Mouse (Mus musculus) liver, embryonic 13.5 days (tissue): Measurements from ENCODE around the gene Trim6. TPM values are rescaled to one million over a fixed set of nuclear protein-coding genes. Genes with fewer than 3 reads are reported as not detected.

Source experiments
- ATAC-seq: fragments of 200-750 bp; cut with Nextera tagmentation; 2 replicates; pipeline ENCODE4 v1.8.0; 2017; ENCODE audit warnings: low read depth, mild to moderate bottlenecking, moderate number of reproducible peaks, moderate library complexity
- DNase-seq: peaks from one replicate; pipeline ENCODE4 v3.0.0; 2022
- H3K27ac ChIP-seq: fragments of 300-500 bp; sonication (generic); 2 replicates; pipeline ENCODE4 v1.5.1; 2015; ENCODE audit warnings: moderate library complexity, mild to moderate bottlenecking, inconsistent platforms
- H3K27me3 ChIP-seq: fragments of 300-500 bp; sonication (generic); 2 replicates; pipeline ENCODE4 v1.6.1; 2015; ENCODE audit warnings: mild to moderate bottlenecking, inconsistent platforms
- H3K36me3 ChIP-seq: fragments of 300-500 bp; sonication (generic); 2 replicates; pipeline ENCODE4 v1.6.1; 2015; ENCODE audit warnings: mild to moderate bottlenecking, inconsistent platforms
- H3K4me1 ChIP-seq: fragments of 300-500 bp; sonication (generic); replicated peaks from 2 replicates; pipeline ENCODE4 v1.6.1; 2015; ENCODE audit warnings: inconsistent platforms
- H3K4me2 ChIP-seq: fragments of 300-500 bp; sonication (generic); 2 replicates; pipeline ENCODE4 v1.6.1; 2015; ENCODE audit warnings: inconsistent platforms, mild to moderate bottlenecking, moderate library complexity
- H3K4me3 ChIP-seq: fragments of 300-500 bp; sonication (generic); replicated peaks from 2 replicates; pipeline ENCODE4 v1.5.1; 2015; ENCODE audit warnings: mild to moderate bottlenecking, inconsistent platforms
- H3K9ac ChIP-seq: fragments of 300-500 bp; sonication (generic); 2 replicates; pipeline ENCODE4 v1.6.1; 2015; ENCODE audit warnings: mild to moderate bottlenecking, inconsistent platforms
- H3K9me3 ChIP-seq: fragments of 300-500 bp; sonication (generic); replicated peaks from 2 replicates; pipeline ENCODE4 v1.6.1; 2016; ENCODE audit warnings: inconsistent platforms
- WGBS: fragments of 180-500 bp; shearing (Covaris S2); methylation state at CpG from one replicate; pipeline ENCODE4 v1.1.7; 2015; ENCODE audit not compliant: insufficient replicate concordance; 5-methylcytosine and 5-hydroxymethylcytosine counted together
- polyA plus RNA-seq: library from polyadenylated mRNA; unstranded; fragments of >200 nt; fragmentation: Nextera tagmentation; extraction: Ambion mirVana; gene quantifications from 2 replicates; pipeline ENCODE4 v1.2.1, GENCODE M21; 2015

Gene Trim6
- polyA plus RNA-seq: 0.77 and 0.89 TPM in 2 replicates

DNA sequence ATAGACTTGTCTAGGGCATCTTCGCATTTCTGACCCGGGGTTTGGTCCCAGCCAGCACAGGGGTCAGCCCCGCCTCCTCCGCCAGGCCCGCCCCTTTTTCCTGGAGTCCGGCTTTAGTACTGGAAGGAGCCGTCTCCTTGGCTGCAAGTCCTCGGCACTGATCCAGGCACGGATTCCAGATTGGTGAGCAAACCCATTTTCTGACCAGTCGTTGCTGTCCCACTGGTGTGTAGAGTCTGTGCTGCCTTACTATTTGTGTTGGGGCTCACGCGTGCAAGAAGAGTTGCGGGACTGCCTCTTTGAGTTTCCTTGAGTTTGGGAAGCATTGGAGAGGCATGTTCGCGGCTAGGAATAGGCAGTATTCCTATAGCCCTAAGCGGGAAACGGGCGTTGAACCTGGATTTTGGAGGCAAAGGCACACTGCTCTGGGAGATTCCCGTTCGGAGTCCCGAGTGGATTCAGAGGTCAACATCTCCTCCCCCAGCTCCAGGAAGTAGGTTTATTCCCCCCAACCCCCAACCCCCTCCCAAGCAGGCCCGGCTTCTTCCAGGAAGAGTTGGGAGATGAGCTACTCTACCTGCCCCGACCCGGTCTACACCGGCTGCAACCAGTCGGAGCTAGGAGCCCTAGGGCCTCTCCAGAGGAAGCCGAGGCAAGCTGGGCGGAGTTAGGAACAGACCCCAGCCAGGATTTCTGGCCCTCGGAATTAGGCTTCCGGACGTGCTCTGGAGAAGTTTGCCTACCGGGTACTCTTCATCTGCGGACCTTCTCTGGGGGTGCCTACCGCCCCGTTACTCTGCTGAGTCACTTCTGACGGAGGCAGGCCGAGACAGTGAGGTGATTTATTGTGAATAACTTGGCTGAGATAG is at the start of gene Trim6:
Gene Trim6, plus strand, starts transcription at position 93 of the 869 bp plus-strand sequence.
- peak within 1 kb of the TSS; percentile 75 for H3K4me2 ChIP-seq
- H3K4me3 ChIP-seq: peak within 1 kb of the TSS; percentile 59
- peak; percentile 10 for DNase-seq
- no peak within 1 kb of the TSS for H3K27ac ChIP-seq
- ATAC-seq: peak; percentile 78
- H3K27me3 ChIP-seq: no peaks in the 10 kb centered on the region
- whole genome bisulfite sequencing: 1% methylated on average over 37 of the region's 37 CpGs
- H3K9me3 ChIP-seq: no peaks in the 10 kb centered on the region
- no peaks in the 10 kb centered on the region for H3K36me3 ChIP-seq
- peak within 1 kb of the TSS; percentile 61; the same call in 1 of the 2 replicates for H3K9ac ChIP-seq
- H3K4me1 ChIP-seq: peaks cover 7% of the 10 kb centered on the region

DNA sequence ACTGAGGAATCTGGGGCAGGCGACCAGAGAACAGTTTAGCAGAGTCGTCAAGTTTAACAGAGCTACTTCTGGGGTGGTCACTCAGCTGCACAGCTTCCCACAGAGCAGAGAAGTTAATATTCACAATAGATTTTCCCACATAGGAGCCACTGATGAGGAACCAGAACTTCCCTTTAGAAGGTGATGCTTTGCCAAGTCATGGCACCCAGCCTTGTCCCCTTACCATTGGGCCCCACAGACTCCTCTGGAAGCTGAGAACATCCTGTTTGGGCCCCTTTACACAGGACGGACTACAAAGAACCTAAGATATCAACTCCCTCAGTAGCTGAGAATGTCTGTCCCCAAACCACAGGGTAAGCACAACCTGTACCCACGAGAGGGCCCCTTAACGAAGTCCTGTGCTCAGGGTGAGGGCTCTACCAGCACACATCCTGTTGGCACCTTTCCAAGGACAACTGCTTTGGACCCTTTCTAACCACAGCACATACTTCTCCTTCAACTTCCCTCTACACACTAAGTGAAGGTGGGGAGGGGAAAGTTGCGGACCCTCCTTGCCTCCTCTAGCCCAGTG is 48.9 kb upstream of the Trim6 start:
- H3K9me3 ChIP-seq: no peaks in the 10 kb centered on the region
- DNase-seq: no peak
- 21% methylated on average over 6 of the region's 6 CpGs for WGBS
- H3K27me3 ChIP-seq: no peaks in the 10 kb centered on the region
- H3K4me1 ChIP-seq: no peaks in the 10 kb centered on the region
- H3K4me2 ChIP-seq: no peak overlapping the region
- H3K36me3 ChIP-seq: no peaks in the 10 kb centered on the region
- ATAC-seq: peak; percentile 20; the same call in 1 of the 2 replicates
- no peak overlapping the region for H3K9ac ChIP-seq
- H3K27ac ChIP-seq: no peak overlapping the region
- no peak overlapping the region for H3K4me3 ChIP-seq

DNA sequence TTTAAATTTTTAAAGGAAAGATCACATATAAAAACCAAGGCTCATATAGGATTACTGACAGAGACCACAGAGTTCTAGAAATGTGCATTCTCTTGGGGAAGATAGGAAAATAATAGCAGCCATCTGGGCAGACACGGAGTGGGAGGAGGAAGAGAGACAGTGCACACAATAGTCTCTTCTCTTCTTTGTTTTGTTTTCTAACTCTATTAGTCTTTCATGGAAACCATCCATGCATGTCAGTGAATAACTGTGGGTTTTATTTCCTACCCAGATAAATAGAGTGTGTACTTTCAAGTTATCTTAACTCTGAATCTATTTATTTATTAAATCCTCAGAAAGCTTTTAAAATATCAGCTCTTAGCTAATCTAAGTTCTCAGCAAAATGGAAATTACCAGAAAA is 43.5 kb upstream of the Trim6 start:
- DNase-seq (no peak), ATAC-seq (no peak)
- H3K9ac ChIP-seq: no peak overlapping the region
- H3K9me3 ChIP-seq: no peaks in the 10 kb centered on the region
- no peaks in the 10 kb centered on the region for H3K27me3 ChIP-seq
- 65% methylated on average over 1 of the region's 1 CpGs for whole genome bisulfite sequencing
- no peak overlapping the region for H3K4me3 ChIP-seq
- H3K36me3 ChIP-seq: no peaks in the 10 kb centered on the region
- H3K27ac ChIP-seq: no peak overlapping the region
- H3K4me2 ChIP-seq: no peak overlapping the region
- no peaks in the 10 kb centered on the region for H3K4me1 ChIP-seq

DNA sequence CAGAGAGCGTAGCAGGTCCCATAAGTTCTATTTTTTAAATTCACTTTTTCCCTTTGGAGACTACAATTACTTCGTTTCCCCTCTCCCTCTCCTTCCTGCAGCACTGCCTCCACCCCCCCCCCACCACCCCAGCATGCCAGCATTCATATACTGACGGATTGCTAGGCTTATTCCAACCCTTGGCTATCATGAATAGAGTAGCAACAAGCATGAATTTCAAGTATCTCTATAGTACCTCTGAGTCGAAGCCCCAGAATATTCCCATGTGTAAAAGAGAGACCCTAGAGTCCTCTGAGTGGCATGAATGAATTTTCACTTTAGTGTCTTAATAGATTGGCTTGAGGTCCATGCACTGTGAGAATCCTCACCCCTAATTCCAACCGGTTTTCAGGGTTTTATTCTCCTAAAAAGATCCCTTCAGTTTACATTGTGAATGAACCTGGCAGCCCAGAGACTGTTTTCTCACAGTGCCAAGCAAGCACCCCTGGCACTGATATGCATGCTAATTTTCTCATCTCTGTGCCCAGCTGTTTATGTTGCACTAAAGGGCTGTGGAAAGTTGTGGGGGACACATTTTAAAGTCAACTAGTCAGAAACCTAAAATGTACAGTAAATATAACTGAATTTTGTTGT is 40.1 kb upstream of the Trim6 start:
- H3K4me2 ChIP-seq: no peak overlapping the region
- no peaks in the 10 kb centered on the region for H3K27me3 ChIP-seq
- no peaks in the 10 kb centered on the region for H3K36me3 ChIP-seq
- H3K9ac ChIP-seq: no peak overlapping the region
- H3K4me3 ChIP-seq: no peak overlapping the region
- ATAC-seq: no peak
- no peaks in the 10 kb centered on the region for H3K9me3 ChIP-seq
- no peaks in the 10 kb centered on the region for H3K4me1 ChIP-seq
- H3K27ac ChIP-seq: no peak overlapping the region
- no peak for DNase-seq
- 52% methylated on average over 5 of the region's 5 CpGs for WGBS

DNA sequence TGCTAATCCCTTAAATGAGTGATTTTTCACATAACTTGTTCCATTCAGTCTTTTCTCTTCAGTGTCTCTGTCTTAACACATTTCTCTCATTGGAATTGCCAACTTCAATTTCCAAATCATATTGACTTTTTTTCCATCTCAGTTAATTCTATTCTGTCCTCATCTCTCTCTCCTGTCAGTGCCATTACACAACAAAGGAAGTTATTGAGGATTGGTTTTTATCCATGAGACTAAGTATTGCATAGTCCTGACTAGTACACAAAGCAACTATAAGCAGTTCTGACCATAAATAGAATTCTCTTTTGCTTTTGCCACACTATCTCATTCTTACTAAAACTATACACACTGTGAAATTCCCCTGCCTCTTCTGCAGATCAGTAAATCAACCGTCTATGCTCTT is 39.5 kb upstream of the Trim6 start:
- H3K4me2 ChIP-seq: no peak overlapping the region
- no peak for DNase-seq
- WGBS: 69% methylated on average over 1 of the region's 1 CpGs
- H3K4me3 ChIP-seq: no peak overlapping the region
- H3K27me3 ChIP-seq: no peaks in the 10 kb centered on the region
- H3K9ac ChIP-seq: no peak overlapping the region
- H3K4me1 ChIP-seq: no peaks in the 10 kb centered on the region
- no peaks in the 10 kb centered on the region for H3K9me3 ChIP-seq
- H3K27ac ChIP-seq: no peak overlapping the region
- ATAC-seq: no peak
- H3K36me3 ChIP-seq: no peaks in the 10 kb centered on the region

DNA sequence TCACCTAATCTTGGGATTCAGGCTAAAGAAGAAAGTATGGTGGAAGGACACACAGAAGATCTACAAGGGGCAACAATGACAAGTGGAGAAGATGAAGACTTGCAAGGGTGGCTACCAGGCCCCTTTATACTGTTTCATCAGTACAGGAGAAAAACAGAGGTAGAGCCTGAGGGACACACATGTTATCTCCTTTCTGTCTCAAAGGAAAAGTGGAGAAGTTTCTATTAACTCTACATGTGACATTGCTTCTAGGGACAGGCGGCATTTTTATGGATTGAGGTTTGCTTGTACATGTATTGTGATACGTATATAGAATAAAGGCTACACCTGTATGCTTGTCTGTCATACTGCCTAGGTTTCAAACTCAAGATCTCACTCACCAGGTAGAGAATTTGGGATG is 35.3 kb upstream of the Trim6 start, which contains the start of gene Olfr648:
Gene Olfr648, minus strand, starts transcription at position 101 of the 400 bp plus-strand sequence.
- Histone ChIP-seq H3K4me3 (no peak within 1 kb of the TSS), H3K36me3 (no peaks in the 10 kb centered on the region), H3K27me3 (no peaks in the 10 kb centered on the region), H3K4me1 (no peaks in the 10 kb centered on the region), H3K9ac (no peak within 1 kb of the TSS), H3K27ac (no peak within 1 kb of the TSS), H3K4me2 (no peak within 1 kb of the TSS), H3K9me3 (no peaks in the 10 kb centered on the region)
- no peak for DNase-seq
- no peak for ATAC-seq
- WGBS: 61% methylated on average over 2 of the region's 2 CpGs

DNA sequence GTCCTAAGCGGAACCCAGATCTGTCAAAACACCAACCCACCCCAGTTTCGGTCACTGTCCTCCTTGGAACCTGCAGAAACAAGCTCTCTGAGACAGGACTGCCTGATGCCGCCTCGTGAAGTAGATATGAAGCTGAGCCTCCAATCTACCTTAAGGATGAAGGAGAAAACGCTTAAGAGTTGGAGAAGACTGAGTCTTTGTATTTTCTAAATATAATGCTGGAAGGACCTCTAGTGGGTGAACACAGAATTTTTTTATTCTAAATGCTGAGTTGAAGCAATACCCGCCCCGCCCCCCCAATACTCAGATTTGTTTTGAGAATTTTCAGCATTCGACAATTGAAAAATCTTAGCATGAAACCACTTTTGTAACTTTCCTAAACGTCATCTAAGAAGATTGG is 27.3 kb upstream of the Trim6 start:
- no peaks in the 10 kb centered on the region for H3K27me3 ChIP-seq
- no peaks in the 10 kb centered on the region for H3K36me3 ChIP-seq

DNA sequence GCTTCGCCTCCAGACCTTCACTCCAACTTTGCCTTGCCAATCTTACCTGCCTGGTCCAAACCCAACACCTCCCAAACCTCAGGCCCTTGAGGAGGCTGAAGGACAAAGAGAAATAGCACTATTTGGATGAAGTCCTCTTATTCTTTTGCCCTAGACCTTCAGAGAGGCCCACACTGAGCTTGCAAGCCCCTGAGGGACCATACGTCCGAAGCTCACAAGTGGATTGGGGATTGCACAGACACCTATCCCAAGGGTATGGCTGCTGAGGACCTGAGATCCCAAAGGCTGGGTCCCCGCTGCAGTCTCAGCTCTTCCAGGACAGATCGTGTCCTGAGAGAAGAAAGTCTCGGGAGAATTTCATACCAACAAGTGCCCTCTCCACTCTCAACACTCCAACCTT is 22.7 kb upstream of the Trim6 start, which contains the start of gene Olfr649:
Gene Olfr649, minus strand, starts transcription at position 101 of the 400 bp plus-strand sequence.
- Histone ChIP-seq H3K36me3 (no peaks in the 10 kb centered on the region), H3K27ac (no peak within 1 kb of the TSS), H3K9me3 (no peaks in the 10 kb centered on the region), H3K9ac (no peak within 1 kb of the TSS), H3K27me3 (no peaks in the 10 kb centered on the region), H3K4me2 (no peak within 1 kb of the TSS), H3K4me3 (no peak within 1 kb of the TSS), H3K4me1 (no peaks in the 10 kb centered on the region)
- ATAC-seq (no peak), DNase-seq (no peak)
- 69% methylated on average over 6 of the region's 6 CpGs for WGBS

More for the DNA sequence above, 27.3 kb upstream of the Trim6 start:
- H3K4me3 ChIP-seq: no peak overlapping the region
- DNase-seq: no peak
- no peaks in the 10 kb centered on the region for H3K4me1 ChIP-seq
- H3K9ac ChIP-seq: no peak overlapping the region
- no peak overlapping the region for H3K4me2 ChIP-seq
- H3K9me3 ChIP-seq: no peaks in the 10 kb centered on the region
- 37% methylated on average over 9 of the region's 9 CpGs for WGBS
- ATAC-seq: no peak
- no peak overlapping the region for H3K27ac ChIP-seq

DNA sequence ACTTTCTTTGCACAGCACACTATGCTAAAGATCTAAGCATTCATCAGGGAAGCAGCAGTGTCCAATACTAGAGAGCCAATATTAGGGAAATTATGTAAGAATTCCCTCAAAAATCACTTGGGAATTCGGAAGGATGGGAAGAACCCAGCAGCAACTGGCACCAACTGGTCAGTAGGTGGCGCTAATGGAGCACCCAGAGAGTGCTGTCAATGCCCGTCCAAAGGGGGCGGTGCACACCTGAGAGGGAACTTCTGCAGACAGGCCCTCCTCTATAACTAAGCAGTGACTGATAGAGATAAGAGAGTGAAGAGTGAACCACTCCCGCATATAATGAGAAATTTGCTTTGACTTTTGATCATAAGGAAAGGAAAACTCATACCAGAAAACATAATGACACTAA is 18.8 kb upstream of the Trim6 start:
- Histone ChIP-seq H3K4me3 (no peak overlapping the region), H3K27me3 (no peaks in the 10 kb centered on the region), H3K4me1 (no peaks in the 10 kb centered on the region), H3K9me3 (no peaks in the 10 kb centered on the region), H3K27ac (no peak overlapping the region), H3K4me2 (no peak overlapping the region), H3K9ac (no peak overlapping the region), H3K36me3 (no peaks in the 10 kb centered on the region)
- 2% methylated on average over 5 of the region's 5 CpGs for WGBS
- DNase-seq (peak; percentile 40), ATAC-seq (peak; percentile 67; the same call in 1 of the 2 replicates)

DNA sequence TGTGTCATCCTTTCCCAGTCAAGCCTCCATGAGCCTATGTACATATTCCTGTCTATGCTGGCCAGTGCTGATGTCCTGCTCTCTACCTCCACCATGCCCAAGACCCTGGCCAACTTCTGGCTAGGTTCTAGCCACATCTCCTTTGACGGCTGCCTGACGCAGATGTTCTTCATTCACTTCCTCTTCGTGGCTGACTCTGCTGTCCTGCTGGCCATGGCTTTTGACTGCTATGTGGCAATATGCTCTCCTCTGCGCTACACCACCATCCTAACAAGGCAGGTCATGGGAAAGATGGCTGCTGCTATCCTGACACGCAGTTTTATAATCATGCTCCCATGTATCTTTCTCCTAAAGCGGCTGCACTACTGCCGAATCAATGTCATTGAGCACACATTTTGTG is 12.4 kb upstream of the Trim6 start:
- no peaks in the 10 kb centered on the region for H3K9me3 ChIP-seq
- H3K4me3 ChIP-seq: no peak overlapping the region
- DNase-seq: no peak
- ATAC-seq: no peak
- no peak overlapping the region for H3K4me2 ChIP-seq
- H3K4me1 ChIP-seq: no peaks in the 10 kb centered on the region
- H3K9ac ChIP-seq: no peak overlapping the region
- H3K27ac ChIP-seq: no peak overlapping the region
- 53% methylated on average over 7 of the region's 7 CpGs for WGBS
- no peaks in the 10 kb centered on the region for H3K27me3 ChIP-seq
- H3K36me3 ChIP-seq: no peaks in the 10 kb centered on the region

DNA sequence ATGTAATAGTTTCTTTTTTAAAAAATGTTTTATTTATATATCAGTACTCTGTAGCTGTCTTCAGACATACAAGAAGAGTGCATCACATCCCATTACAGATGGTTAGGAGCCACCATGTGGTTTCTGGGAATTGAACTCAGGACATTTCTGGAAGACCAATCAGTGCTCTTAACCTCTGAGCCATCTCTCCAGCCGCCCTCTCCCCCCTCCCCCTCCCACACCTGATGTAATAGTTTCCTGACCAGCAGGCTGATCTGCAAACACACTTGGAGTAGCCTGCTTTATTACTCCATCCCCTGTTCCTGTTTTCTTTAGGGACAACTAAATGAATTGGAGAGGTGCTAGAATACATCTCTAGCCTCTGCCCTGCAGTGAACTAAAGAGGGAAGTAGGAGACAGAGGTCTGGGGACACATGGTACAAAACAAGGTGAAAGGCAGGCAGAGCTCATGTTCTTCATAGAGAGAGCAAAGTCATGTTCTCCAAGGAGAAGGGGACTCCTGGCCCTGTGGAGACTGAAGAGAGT is 2.5 kb upstream of the Trim6 start:
- Histone ChIP-seq H3K9ac (no peak overlapping the region), H3K4me1 (peaks cover 7% of the 10 kb centered on the region), H3K36me3 (no peaks in the 10 kb centered on the region), H3K27me3 (no peaks in the 10 kb centered on the region), H3K27ac (no peak overlapping the region), H3K4me2 (no peak overlapping the region), H3K4me3 (no peak overlapping the region), H3K9me3 (no peaks in the 10 kb centered on the region)
- 18% methylated on average over 1 of the region's 1 CpGs for WGBS
- DNase-seq: no peak
- no peak for ATAC-seq
